Mouse (Mus musculus) kidney, embryonic 16.5 days (tissue): ENCODE data around the gene Plxnb2. TPM values are rescaled to one million over a fixed set of nuclear protein-coding genes. Genes with fewer than 3 reads are reported as not detected.

ENCODE experiments used
- ATAC-seq: fragments of 200-750 bp; cut with Nextera tagmentation; 2 replicates; pipeline ENCODE4 v1.8.0; 2017; ENCODE audit warnings: moderate TSS enrichment; ENCODE audit not compliant: low FRiP score, low TSS enrichment
- H3K27ac ChIP-seq: fragments of 300-500 bp; sonication (generic); 2 replicates; pipeline ENCODE4 v1.5.1; 2014; ENCODE audit warnings: low read length
- H3K27me3 ChIP-seq: fragments of 300-500 bp; sonication (generic); 2 replicates; pipeline ENCODE4 v1.6.1; 2014; ENCODE audit warnings: low read length, control low read depth, mixed read lengths; ENCODE audit not compliant: insufficient read depth
- H3K36me3 ChIP-seq: fragments of 300-500 bp; sonication (generic); 2 replicates; pipeline ENCODE4 v1.6.1; 2014; ENCODE audit warnings: low read length, control low read depth, mixed read lengths; ENCODE audit not compliant: insufficient read depth
- H3K4me1 ChIP-seq: fragments of 300-500 bp; sonication (generic); 2 replicates; pipeline ENCODE4 v1.6.1; 2014; ENCODE audit warnings: low read length, control low read depth, mixed read lengths; ENCODE audit not compliant: insufficient read depth
- H3K4me2 ChIP-seq: fragments of 300-500 bp; sonication (generic); replicated peaks from 2 replicates; pipeline ENCODE4 v1.6.1; 2014; ENCODE audit warnings: low read depth, low read length
- H3K4me3 ChIP-seq: fragments of 300-500 bp; sonication (generic); 2 replicates; pipeline ENCODE4 v1.5.1; 2014; ENCODE audit warnings: mild to moderate bottlenecking, low read length
- H3K9ac ChIP-seq: fragments of 300-500 bp; sonication (generic); replicated peaks from 2 replicates; pipeline ENCODE4 v1.6.1; 2014; ENCODE audit warnings: low read length
- H3K9me3 ChIP-seq: fragments of 300-500 bp; sonication (generic); 2 replicates; pipeline ENCODE4 v1.6.1; 2016; ENCODE audit warnings: low read length, control low read depth
- WGBS: fragments of 180-500 bp; shearing (Covaris S2); extraction: QIAGEN DNeasy Blood & Tissue Kit; methylation state at CpG from one replicate; pipeline ENCODE4 v1.1.7; 2014; 5-methylcytosine and 5-hydroxymethylcytosine counted together
- polyA plus RNA-seq: library from polyadenylated mRNA; unstranded; fragments of >200 nt; fragmentation: Nextera tagmentation; extraction: Ambion mirVana; gene quantifications from 2 replicates; pipeline ENCODE4 v1.2.1, GENCODE M21; 2015

The Plxnb2 gene
- polyA plus RNA-seq, 1 experiment from 2014 or later, result 188 TPM

GRCm38 (mm10) chr15:89207457-89207856, 26.9 kb upstream of the Plxnb2 start:
- Histone ChIP-seq H3K9ac (no peak overlapping the region), H3K4me3 (no peak overlapping the region), H3K4me1 (peaks cover 6% of the 10 kb centered on the region), H3K27me3 (no peaks in the 10 kb centered on the region), H3K4me2 (no peak overlapping the region), H3K36me3 (no peaks in the 10 kb centered on the region), H3K27ac (no peak overlapping the region), H3K9me3 (peaks cover 2% of the 10 kb centered on the region)
- ATAC-seq, result no peak
- 68% methylated on average over 4 of the region's 4 CpGs for WGBS

DNA sequence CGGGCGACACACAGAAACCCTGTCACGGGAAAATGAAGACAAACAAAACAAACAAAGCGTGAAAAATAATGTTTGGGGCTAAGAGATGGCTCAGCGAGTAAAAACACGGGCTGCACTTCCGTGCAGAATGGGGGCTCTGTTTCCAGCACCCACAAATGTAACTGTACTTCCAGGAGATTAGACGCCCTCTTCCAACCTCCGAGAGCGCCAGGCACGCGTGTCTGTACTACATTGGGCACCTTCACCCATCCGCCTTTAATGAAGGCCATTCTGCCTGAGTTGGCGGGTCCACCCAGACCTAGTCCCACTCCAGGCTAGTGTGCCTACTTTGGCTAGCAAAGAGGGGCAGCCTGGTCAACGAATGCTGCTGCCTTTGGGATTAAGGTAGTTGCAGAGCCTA, 16.5 kb upstream of the Plxnb2 start:
- Histone ChIP-seq H3K27ac (no peak overlapping the region), H3K27me3 (no peaks in the 10 kb centered on the region), H3K36me3 (no peaks in the 10 kb centered on the region), H3K4me1 (peaks cover 13% of the 10 kb centered on the region), H3K9me3 (0 out of 2 replicates have a peak, but pooled peaks cover under 1% of the 10 kb centered on the region), H3K4me2 (peak overlapping the region; percentile 61), H3K4me3 (peak overlapping the region; percentile 97), H3K9ac (peak overlapping the region; percentile 99)
- 76% methylated on average over 15 of the region's 15 CpGs for WGBS
- ATAC-seq, result no peak

- H3K36me3 ChIP-seq, result no peaks in the 10 kb centered on the region
- peak within 1 kb of the TSS; percentile 99 for H3K27ac ChIP-seq
- peak within 1 kb of the TSS; percentile 61 for H3K4me2 ChIP-seq
- H3K4me3 ChIP-seq, result peak within 1 kb of the TSS; percentile 97
- peaks cover 13% of the 10 kb centered on the region for H3K4me1 ChIP-seq
- WGBS, result 0% methylated on average over 38 of the region's 38 CpGs
- H3K27me3 ChIP-seq, result no peaks in the 10 kb centered on the region
- ATAC-seq, result peak; percentile 99
- H3K9ac ChIP-seq, result peak within 1 kb of the TSS; percentile 99
- no peaks in the 10 kb centered on the region for H3K9me3 ChIP-seq
Measured at GRCm38 (mm10) chr15:89196313-89196706, 15.7 kb upstream of the Plxnb2 start, which contains the start of gene Dennd6b. Gene Dennd6b, minus strand, starts transcription at chr15:89196496.

DNA sequence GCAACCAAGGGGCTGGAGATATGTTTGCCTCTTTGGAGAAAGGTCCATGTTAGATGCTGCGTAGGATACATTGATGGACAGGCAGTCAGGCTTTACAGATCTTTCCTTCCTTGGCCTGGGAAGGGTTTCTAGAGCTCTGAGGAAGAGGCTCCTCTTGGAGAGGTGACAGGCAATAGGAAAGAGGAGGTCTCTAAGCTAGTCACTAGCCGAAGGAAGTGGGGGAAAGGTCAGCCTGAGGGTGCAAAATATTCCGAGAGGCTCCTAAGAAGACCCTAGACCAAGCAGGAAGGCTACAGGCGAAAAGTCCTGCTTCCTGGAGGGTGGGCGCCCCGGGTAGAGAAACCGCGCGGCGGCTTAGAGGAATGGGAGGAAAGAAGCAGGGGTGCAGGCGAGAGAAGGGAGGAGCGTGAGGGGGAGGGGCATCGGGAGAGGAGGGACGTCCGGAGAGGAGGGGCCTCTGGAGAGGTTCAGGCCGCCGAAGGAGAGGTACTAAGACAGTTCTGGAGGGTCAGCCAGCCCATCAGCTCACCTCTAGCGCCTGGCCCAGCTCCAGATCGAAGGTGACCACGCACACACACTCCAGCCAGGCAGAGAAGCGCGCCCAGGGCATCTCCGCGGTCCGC, 15.2 kb upstream of the Plxnb2 start:
- ATAC-seq, result peak; percentile 96
- no peaks in the 10 kb centered on the region for H3K27me3 ChIP-seq
- peak overlapping the region; percentile 97 for H3K4me3 ChIP-seq
- peak overlapping the region; percentile 99 for H3K27ac ChIP-seq
- H3K36me3 ChIP-seq, result 0 out of 2 replicates have a peak, but pooled peaks cover under 1% of the 10 kb centered on the region
- H3K9ac ChIP-seq, result peak overlapping the region; percentile 99
- peak overlapping the region; percentile 61 for H3K4me2 ChIP-seq
- WGBS, result under 1% methylated on average over 25 of the region's 25 CpGs
- peaks cover 13% of the 10 kb centered on the region for H3K4me1 ChIP-seq
- no peaks in the 10 kb centered on the region for H3K9me3 ChIP-seq

DNA sequence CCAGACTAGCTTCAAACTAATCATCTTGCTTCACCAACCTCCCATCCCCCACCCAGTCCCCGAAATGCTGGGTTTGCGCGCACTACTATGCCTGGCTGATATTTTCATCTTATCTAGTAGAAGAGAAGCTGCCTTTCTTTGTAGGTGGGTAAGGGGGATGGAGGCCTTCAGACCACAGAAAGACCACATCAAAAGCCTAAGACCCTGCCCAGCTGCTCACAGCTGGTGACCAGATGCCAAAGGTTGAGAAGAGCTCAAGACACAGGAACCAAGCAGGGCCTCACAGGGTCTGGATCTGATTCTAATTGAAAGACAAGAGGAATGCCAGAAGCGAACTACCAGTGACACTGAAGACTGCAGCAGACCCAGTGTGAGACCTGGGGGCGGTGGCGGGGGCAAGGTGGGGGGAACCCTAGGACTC, 14.7 kb upstream of the Plxnb2 start:
- Histone ChIP-seq H3K9ac (peak overlapping the region; percentile 99), H3K27ac (peak overlapping the region; percentile 99), H3K36me3 (0 out of 2 replicates have a peak, but pooled peaks cover 3% of the 10 kb centered on the region), H3K4me1 (peaks cover 13% of the 10 kb centered on the region), H3K9me3 (no peaks in the 10 kb centered on the region), H3K4me2 (peak overlapping the region; percentile 61), H3K4me3 (peak overlapping the region; percentile 97), H3K27me3 (no peaks in the 10 kb centered on the region)
- ATAC-seq, result peak; percentile 3; the same call in 1 of the 2 replicates
- 46% methylated on average over 6 of the region's 6 CpGs for WGBS

DNA sequence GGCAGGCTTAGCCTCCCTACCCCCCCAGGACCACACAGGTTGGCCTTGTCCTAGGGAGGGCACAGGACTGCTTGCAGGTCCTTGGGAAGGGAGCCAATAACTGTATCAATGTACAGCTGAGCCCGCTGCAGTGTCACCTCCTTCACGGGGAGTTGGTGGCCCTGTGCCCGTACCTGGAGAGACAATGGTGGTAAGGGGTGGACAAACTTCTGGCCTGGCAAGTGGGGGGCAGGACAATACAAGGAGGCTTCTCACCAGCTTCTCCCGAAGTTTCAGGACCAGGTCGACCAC, 4.3 kb upstream of the Plxnb2 start:
- WGBS, result 85% methylated on average over 5 of the region's 5 CpGs
- H3K27ac ChIP-seq, result no peak overlapping the region

GRCm38 (mm10) chr15:89184141-89184936, 3.8 kb upstream of the Plxnb2 start:
- H3K9me3 ChIP-seq, result no peaks in the 10 kb centered on the region
- H3K36me3 ChIP-seq, result no peaks in the 10 kb centered on the region
- no peak overlapping the region for H3K4me3 ChIP-seq
- H3K4me2 ChIP-seq, result no peak overlapping the region
- ATAC-seq, result no peak
- peaks cover 20% of the 10 kb centered on the region for H3K4me1 ChIP-seq
- no peak overlapping the region for H3K27ac ChIP-seq
- no peak overlapping the region for H3K9ac ChIP-seq
- H3K27me3 ChIP-seq, result no peaks in the 10 kb centered on the region
- WGBS, result 73% methylated on average over 5 of the region's 5 CpGs

More for the DNA sequence above, 4.3 kb upstream of the Plxnb2 start:
- no peak overlapping the region for H3K4me3 ChIP-seq
- no peaks in the 10 kb centered on the region for H3K27me3 ChIP-seq
- no peaks in the 10 kb centered on the region for H3K9me3 ChIP-seq
- H3K9ac ChIP-seq, result no peak overlapping the region
- no peak for ATAC-seq
- H3K4me1 ChIP-seq, result peaks cover 19% of the 10 kb centered on the region
- H3K36me3 ChIP-seq, result no peaks in the 10 kb centered on the region
- H3K4me2 ChIP-seq, result no peak overlapping the region

GRCm38 (mm10) chr15:89182842-89183241, 2.3 kb upstream of the Plxnb2 start:
- Histone ChIP-seq H3K4me3 (no peak overlapping the region), H3K27ac (peak overlapping the region; percentile 51; the same call in 1 of the 2 replicates)
- 30% methylated on average over 5 of the region's 5 CpGs for WGBS

GRCm38 (mm10) chr15:89182328-89182741, 1.7 kb upstream of the Plxnb2 start:
- no peaks in the 10 kb centered on the region for H3K36me3 ChIP-seq
- no peak for ATAC-seq
- no peak overlapping the region for H3K4me2 ChIP-seq
- no peaks in the 10 kb centered on the region for H3K9me3 ChIP-seq
- H3K4me3 ChIP-seq, result no peak overlapping the region
- 27% methylated on average over 6 of the region's 6 CpGs for WGBS
- peaks cover 40% of the 10 kb centered on the region for H3K4me1 ChIP-seq
- no peaks in the 10 kb centered on the region for H3K27me3 ChIP-seq
- H3K27ac ChIP-seq, result peak overlapping the region; percentile 51; the same call in 1 of the 2 replicates
- H3K9ac ChIP-seq, result peak overlapping the region; percentile 43; the same call in 1 of the 2 replicates

More at GRCm38 (mm10) chr15:89182842-89183241, 2.3 kb upstream of the Plxnb2 start:
- ATAC-seq, result no peak
- H3K36me3 ChIP-seq, result no peaks in the 10 kb centered on the region
- H3K9ac ChIP-seq, result no peak overlapping the region; the same call in 1 of the 2 replicates
- H3K4me1 ChIP-seq, result peaks cover 35% of the 10 kb centered on the region
- no peak overlapping the region for H3K4me2 ChIP-seq
- H3K9me3 ChIP-seq, result no peaks in the 10 kb centered on the region
- H3K27me3 ChIP-seq, result no peaks in the 10 kb centered on the region
